Mouse (Mus musculus) limb, embryonic 11.5 days (tissue): ENCODE results near the gene Prdm12. TPM values are rescaled to one million over a fixed set of nuclear protein-coding genes. Genes with fewer than 3 reads are reported as not detected.

ENCODE experiments used
- microRNA-seq: library from miRNA; unstranded; fragments of <30 nt; microRNA quantifications from one replicate; pipeline ENCODE4, GENCODE M21; 2016
- polyA plus RNA-seq: library from polyadenylated mRNA; unstranded; fragments of >200 nt; fragmentation: Nextera tagmentation; extraction: Ambion mirVana; gene quantifications from 2 replicates; pipeline ENCODE4 v1.2.1, GENCODE M21; 2014

Gene Prdm12
- polyA plus RNA-seq, 1 experiment from 2014 or later = 0.09 TPM

Small RNA genes lying within 50 kb of the gene (microRNA-seq; reads per million reads assigned to microRNA genes)
- gene Mir6998 = 1.8 reads per million

Other genes starting within 250 kb of the Prdm12 start
- 5.5 and 5.8 TPM in 2 replicates for gene Ass1, start 169.8 kb upstream of the Prdm12 start, polyA plus RNA-seq
- 92.4 and 96.4 TPM in 2 replicates for gene Fubp3, start 67.4 kb upstream of the Prdm12 start, polyA plus RNA-seq
- 86.2 and 91.5 TPM in 2 replicates for gene Exosc2, start 30.7 kb downstream of the Prdm12 start, polyA plus RNA-seq
- gene Abl1, start 48.3 kb downstream of the Prdm12 start, polyA plus RNA-seq = 57.7 and 60.7 TPM in 2 replicates
- gene Qrfp, start 170.5 kb downstream of the Prdm12 start, polyA plus RNA-seq = 0.09 and 0.31 TPM in 2 replicates
- 0.03 TPM in 1 of 2 replicates, not detected in the other for gene Fibcd1, start 206.0 kb downstream of the Prdm12 start, polyA plus RNA-seq
- 0.13 and 0.17 TPM in 2 replicates for gene Lamc3, start 247.3 kb downstream of the Prdm12 start, polyA plus RNA-seq